Mouse (Mus musculus) cerebellum, postnatal 36 days (tissue): ENCODE measurements around the gene Mchr1.

Experiments used
- DNase-seq, 2 experiments: peaks; one replicate each; pipeline ENCODE4 v3.0.0; 2021 to 2022; ENCODE audit warnings: mixed read lengths in 2 of 2

The Mchr1 gene

DNA sequence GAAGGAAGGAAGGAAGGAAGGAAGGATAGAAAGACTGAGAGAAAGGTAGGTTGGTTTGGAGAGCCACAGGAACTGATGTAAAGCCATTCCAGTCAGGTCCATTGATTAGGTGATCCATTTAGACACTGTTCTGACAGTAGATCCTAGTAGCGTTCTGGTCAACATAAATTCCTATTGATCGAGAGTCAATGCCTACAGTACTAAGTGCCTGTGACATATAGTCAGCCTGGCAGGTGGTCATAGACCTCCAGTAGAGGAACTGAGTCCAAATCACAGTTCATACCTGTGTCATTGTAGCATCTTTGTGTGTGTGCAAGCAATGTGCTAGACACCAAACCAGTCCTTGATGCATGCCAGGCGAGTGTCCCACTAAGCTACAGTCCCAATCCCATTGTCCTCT lies 7.0 kb upstream of the Mchr1 start:
- no peak for DNase-seq

DNA sequence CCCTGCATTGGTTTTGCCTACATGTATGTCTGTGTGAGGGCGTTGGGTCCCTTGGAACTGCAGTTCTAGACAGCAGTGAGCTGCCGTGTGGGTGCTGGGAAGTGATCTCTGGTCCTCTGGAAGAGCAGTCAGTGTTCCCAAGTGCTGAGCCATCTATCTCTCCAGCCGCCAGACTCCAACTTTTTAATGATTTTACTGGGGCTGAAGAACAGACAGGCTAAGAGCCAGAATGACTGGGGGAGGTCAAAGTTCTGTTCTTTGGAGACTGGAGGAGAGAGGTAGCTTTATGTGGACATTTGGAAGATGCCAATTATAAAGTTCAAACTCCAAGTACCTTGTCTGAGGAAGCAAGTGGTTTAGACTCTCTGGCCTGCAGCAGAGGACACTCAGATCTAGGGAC lies 5.5 kb upstream of the Mchr1 start:
- no peak for DNase-seq

DNA sequence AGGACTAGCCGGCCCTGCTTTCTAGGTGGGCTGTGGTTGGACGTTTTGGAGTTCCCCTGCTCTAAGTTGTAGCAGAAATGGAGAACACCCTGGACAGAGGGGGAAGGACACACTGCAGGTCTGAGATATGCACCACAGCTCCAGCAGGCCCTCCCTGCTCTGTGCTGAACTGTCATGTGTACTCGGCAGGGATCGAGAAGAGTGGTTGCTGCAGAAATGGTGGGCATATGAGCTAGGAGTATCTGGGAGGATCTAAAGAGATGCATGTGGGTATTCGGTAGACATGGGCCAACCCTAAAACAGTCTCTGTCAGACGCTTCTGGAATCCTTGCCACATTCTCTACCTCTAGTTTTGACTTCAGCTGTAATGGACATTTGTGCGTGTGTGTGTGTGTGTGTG lies 4.0 kb upstream of the Mchr1 start:
- DNase-seq = no peak

DNA sequence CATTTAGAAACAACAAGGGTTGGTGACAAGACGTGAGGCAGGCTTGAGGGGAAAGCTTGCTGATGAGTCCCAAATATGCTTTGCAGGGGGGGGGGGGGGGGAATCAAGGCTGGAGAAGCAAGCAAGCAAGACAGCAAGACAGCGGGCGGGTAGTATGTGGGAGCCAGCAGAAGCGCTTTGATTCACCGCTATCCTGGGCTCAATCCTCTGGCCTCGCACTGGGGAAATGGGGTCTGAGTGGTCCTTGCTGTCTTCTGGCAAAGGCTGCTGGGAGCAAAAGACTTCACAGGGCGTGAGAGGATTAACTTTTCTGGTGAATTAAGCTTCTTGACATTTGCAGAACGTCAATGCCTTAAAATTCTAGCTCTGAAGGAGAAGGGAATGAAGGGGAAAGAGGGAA lies 763 bp downstream of the Mchr1 start:
- no peak for DNase-seq

DNA sequence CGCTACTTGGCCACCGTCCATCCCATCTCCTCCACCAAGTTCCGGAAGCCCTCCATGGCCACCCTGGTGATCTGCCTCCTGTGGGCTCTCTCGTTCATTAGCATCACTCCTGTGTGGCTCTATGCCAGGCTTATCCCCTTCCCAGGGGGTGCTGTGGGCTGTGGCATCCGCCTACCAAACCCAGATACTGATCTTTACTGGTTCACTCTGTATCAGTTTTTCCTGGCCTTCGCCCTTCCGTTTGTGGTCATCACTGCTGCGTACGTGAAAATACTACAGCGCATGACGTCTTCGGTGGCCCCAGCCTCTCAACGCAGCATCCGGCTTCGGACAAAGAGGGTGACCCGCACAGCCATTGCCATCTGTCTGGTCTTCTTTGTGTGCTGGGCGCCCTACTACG lies 2.2 kb downstream of the Mchr1 start:
- DNase-seq = no peak

DNA sequence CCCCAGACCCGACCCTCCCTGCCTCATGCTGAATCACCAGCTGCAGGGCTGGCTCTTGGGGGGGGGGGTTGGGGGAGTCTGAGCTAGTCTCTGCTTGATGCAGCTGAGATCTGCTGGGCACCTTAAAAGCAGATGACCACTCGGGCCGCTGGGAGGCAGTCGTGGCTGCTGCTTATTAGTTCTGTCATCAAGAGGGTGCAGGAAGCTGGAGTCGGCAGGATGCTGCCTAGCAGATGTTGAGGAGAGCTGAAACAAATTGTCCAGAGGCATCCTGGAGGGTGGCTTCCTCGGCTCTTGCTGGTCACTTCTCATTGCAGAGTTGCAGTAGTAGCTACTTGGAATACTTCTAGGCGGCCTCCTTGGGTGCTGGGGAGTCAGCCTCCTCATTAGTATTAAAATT lies 4.0 kb downstream of the Mchr1 start:
- DNase-seq = peak; percentile 9 to 11

DNA sequence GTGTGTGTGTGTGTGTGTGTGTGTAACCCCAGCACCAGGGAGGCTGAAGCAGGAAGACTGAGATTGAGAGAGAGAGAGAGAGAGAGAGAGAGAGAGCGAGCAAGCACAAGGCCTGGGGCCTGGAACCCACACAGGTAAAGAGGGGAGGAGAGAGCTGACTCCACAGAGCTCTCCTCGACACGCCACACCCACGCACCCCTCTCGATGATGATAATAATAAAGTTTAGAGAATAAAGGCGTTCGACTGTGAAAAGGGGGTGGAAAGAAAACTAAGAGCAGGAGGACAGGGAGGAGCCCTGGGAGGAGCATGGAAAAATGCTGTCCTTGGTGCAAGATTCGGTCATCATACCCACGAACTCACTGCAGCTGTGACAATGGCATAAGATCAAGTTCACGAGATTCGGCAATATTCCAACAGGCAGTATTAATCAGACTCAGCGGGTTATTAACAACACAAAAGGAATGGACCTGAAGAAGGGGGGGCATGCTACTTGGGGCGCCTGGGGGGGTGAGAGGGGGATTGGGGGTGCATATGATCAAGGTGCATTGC lies 4.6 kb downstream of the Mchr1 start:
- no peak for DNase-seq

DNA sequence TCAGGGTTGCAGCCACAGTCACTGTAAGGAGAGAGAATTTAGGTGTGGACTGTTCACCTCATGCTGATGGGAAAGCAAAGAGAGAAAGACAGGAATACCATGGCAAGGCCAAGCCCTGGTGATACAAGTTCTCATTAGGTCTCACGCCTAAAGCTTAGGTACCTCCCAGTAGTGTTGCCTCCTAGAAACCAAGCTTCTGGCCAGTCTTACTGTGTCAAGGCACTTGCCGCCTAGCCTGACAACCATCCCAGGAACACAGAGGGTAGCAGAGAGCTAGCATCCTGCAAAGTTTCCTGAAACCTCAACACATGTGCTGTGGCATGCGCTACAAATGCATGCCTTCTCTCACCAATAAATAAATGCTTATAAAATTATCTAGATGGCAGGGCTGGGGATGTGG lies 11.6 kb downstream of the Mchr1 start:
- no peak for DNase-seq

DNA sequence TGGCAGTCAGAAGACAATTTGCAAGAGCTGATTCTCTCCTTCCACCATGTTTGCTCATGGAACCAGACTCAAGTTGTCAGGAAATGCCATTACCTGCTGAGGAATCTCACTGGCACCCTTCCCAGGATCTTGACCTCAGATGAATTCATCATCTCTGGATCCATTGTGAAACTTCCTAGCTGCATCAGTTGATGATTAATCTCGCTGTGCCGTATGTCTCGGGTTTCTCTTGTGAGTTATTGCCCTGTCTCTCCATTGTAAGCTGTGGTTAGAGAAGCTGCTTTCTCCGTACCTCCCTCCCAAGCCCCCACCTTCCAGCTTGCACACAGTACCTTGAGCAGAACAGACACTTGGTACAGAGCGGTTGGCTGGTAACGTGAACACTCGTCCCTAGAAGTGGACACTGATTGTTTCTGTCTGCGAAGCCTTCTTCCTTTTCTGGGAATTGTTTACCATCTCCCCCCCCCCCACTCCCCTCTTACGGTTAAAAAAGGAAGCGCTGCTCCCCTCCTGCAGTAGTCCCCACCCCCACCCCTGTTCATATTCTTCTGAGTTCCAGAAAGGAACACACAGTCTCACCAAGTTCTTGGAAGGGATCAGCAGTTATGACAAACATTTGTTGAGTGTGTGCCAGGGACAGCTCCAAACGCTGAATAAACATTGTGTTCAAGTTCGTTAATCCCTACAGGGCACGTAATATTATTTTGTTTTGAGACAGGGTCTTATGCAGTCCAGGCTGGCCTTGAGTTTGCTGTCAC lies 12.5 kb downstream of the Mchr1 start:
- DNase-seq = no peak

DNA sequence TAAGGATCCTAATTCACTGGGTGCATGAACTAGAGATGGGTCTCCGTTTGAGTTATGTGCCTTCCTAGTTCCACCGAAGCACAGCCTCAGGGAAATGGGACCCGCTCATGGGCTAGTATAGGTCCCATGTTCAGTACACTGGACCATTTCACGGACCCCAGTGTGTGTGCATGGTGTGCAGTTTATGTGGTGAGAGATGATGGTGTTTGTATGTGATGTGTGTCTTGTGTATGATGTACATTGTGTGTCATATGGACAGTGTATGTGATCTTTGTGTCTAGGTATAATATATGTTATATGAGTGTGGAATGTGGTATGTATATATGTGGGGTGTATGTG lies 13.0 kb downstream of the Mchr1 start:
- no peak for DNase-seq

DNA sequence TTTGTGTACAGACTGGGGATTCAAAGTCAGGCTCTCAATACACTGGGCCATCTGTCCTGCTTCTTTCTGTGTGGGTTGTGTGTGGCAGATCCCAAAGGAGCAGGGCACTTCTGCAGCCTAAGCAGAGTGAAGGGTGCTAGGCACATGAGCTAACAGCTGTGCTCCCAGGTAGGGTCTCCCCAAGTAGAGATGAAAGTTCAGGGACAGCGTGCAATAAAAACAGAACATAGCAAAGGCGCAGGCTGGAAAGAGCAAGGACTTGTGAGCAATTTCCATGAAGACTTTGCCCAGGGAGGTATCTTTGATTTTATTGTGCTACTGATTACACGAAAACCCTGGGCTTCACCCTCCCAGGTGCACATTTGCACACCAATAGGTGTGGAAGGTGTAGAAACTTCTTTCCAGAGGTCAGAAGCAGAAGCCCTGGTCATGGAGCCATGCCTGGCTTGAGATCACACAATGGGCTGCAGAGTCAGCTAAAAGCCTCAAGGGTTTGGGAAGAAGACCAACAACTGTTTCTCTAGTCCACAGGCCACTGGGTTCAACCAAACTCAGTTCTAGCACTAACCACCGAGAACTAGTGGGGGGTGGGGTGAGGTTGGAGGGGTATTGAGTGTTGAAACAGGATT lies 13.8 kb downstream of the Mchr1 start:
- DNase-seq = no peak

DNA sequence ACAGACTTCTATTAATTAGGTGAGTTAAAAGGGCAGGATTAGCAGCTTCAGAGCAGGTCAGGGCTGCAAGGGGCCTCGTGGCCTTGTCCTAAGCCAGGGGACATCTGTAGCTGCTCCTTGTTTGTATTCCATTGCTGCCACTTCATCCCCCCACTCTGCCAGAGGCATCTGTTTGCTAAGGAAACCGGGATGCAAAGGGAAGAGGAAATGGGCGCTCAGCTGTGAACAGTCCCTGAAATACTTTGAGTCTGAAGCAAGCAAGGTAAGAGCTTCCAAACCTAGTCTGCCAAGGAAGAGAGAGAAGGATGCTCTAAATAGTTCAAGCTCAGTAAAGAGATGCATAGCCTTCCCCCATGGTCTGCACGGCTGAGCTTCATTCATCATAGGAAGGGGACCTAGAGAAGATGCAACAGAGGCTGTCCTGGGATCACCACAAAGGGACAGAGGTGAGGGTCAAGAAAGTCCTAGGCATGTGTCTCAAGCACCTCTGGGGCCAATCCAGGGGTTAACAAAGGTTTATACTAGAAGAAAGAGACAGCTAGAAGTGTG lies 17.4 kb downstream of the Mchr1 start:
- no peak for DNase-seq

DNA sequence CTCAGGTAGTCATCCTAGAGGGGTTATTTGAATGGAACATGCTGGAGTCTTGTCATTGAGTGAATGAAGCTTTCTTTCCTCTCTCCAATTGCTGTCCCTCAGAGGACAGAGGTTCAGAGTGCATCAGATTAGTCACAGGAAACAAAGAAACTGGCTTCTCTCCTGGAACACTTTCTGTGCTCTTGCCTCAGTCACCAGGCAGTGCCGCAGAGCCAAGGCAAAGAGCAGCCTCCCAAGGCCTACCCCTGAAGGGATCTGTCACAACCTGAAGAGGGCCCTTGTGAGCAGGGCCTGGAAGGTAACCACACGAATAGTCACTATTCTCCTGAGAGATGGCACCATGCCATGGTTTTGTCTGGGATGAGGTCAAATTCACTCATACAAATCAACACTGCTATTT lies 18.3 kb downstream of the Mchr1 start:
- no peak for DNase-seq

DNA sequence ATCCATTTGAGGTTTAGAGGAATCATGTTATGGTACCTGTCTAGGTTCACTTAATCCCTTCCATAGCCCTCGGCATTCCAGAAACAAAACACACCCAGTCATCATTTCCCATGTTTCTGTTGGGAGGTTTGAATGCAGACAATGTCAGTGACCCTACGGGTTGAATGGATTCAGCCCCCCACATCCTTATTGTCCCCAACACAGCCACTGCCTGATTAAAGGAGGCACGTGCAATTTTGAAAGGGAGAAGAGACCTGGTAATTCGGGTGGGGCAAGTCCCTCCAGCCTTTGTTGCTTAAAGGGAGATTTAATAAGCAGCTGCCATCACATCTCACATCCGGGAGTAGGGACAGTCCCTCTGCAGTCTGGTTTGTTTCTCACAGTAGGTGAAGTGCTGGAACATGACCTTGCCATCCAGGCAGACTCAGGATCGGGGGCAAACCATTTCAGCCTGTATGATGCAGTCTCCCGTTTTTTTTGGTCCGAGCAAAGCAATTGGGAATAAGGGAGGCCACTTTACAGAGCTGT lies 18.9 kb downstream of the Mchr1 start:
- DNase-seq = no peak

DNA sequence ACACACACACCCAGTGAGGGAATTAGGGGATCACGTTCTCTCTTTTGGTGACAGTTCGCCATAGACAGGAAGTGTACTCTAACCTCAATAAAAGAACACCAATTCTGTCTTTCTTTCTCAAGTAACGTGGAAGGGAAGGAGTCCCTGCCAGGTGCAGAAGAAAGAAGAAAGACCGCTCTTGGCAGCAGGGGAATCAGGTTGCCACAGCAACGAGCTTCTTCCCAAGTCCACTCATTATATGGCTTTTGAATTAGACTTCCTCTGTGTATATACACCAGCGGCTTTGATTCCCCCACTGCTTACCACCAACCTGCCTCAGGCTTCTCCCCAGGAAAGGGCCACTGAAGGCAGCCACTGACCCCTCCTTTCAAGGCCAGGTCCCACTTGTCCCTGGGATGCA lies 19.8 kb downstream of the Mchr1 start:
- DNase-seq = no peak

DNA sequence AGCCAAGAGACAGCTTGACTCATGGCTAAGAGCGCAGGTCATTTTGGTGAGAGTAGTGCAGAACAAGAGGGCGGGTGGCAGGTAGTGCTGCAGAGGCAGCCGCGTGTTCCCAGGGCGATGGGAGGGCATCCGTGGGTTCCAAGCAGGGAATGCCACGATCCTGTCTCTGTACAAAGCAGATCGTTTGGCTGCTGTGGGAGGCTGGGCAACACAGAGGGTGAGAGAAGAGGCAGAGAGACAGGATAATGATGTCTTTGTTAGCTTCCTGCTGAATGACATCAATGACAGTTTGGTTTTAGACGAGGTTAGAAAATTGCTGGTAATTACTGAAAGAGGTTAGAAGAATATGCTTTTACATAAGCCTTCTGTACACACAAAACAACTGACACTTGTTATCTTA lies 23.0 kb downstream of the Mchr1 start:
- no peak for DNase-seq

DNA sequence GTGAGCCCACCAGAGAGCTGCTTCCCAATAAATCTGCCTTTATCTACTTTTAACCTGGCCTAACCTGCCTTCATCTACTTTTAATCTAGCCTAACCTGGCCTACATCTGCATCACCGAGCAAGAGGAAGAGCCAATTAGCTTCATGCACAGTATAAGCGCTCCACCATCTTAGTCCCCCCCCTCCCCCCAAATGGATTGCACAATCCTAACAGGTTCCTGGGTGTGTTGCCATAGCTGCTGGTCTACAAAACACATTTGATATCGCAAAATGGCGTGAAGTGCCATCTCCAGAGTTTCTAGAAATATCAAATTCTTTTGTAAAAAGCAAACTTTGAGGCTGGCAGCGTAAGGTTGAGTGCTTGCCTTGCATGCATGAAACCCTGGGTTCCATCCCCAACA lies 24.0 kb downstream of the Mchr1 start:
- no peak for DNase-seq

DNA sequence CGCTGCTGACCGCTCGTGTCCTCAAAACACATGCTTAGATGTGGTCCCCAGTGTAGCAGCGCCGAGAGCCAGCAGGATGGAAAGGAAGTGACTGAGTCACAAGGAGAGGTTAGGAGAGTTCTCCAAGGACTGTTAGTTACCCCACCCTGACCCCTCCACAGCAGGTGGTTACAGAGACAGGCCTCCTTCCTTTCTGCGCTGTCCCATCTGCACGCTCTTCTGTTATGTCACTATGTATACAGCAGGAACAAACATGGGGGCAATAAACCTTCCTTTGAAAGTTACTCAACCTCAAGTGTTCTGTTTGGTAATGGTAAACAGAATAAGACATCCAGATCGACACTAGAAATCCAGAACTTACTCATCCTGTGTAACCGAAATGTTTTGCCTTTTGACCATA lies 24.9 kb downstream of the Mchr1 start:
- DNase-seq = no peak

DNA sequence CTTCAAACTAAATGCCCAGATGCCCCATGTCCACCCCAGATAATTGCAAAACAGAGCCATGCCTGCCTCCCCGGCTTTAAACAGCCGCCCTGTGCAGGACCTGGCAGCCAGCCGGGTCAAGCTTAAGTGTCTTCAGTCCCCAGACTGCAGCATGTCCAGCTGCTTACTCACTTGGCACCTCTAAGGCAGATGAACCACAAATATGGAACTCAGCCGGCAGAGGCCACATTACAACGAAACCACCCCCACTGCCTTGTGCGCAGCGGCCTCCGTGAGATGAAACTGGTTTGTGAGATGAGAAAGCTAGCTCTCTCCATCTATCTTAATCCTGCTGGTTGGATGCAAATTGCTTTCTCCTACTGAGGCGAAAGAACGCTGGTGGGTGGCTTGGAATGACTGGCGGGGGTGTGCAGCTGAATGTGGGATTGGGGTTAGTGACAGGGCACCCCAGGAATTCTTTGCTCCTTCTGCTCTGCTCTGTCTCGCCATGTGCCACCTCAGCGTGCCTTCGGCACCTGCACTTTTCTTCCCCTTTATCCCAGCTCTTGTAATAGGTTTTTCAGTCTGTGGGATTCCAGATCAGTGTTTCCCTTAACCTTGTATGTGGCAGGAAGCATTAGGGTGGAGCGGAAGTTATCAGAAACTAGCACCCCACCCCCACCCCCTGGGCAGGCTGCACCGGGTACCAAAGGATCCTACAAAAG lies 29.2 kb downstream of the Mchr1 start:
- DNase-seq = peak in 1 of 2 experiments; percentile 5

DNA sequence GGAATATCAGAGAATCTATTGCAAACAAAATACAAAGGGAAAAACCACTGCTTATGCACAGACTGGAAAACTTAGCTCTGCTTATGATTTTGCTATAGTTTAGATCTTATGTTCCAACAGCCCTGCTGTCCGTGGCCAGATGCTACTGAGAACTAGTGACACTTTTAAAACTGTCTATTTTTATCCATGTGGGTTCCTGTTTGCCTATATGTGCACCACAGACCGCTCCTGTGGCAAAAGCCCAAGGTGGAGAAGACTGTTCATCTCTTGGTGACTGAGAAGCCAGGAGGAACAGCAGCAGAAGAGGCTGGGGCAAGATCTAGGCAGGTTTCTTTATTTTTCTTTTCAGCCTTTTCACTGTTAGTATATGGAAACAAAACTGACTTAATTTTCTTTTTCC lies 32.1 kb downstream of the Mchr1 start:
- no peak for DNase-seq

DNA sequence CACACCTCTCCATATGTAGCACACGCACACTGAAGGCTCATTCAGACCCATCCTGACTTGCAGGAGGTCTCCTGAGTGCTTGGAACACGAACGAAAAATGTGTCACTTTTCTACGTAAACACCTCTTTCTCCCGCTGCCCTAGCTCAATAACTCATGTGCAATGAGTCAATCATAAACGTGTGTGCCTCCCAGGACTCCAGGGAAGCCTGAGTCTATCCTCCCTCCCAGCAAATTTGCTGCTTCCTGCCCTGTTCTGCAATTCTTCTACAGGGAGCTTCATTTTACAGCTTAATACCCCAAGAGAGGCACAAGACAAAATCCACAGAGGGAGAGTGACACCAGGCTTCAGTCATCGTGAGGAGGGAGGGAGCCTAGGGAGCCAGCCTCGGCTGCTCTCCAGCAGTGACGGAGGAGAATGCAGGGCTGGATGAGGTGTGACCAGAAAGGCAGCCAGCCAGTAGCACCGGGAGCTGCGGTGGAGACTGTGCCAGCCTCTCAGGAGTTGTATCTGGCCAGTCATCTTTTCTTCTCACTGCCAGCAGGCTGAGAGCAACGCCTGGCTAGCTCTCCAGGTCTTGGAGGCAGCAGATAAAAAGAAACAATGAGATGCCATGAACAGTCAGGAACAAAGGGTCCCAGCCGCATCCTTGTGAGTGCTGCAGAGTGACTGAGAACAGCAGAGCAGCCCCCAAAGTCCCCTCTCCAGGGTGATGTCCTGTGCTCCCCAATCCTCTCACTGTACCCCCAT lies 37.2 kb downstream of the Mchr1 start:
- DNase-seq = peak; percentile 73 to 80

DNA sequence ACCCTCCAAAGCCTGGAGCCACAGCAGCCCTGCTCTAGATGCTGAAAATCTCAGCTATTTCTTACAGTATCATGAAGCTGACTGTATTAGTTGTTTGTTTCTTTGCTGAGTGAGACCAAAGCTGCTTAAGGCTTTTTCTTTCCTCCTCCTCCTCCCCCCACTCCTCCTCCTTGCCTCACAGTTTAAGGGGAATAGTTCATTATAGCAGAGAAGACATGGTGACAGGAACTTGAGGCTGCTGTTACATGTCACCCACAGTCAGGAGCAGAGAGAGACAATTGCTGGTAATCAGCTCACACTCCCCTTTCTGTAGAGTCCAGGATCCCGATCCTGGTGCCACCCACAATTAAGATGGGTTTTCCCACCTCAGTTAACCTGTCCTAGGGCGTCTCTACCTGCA lies 38.1 kb downstream of the Mchr1 start:
- no peak for DNase-seq

DNA sequence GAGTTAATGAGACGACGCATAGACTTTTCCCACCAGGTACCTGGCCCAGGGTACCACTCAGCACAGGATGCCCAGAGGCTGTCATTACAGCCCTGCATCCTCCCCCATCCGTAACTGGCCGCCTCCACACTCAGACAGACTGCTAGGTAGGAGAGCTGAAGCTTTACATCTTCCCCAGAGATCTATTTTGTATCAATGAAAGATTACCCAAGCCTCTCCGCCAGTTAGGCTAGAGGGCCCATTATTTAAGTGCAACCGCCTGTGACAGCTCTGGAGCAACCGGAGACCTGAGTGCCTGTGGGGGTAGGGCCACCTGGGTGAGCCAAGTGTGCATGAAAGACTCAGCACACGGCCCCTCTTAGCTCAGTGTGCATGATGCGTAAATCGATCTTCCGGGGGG lies 42.6 kb downstream of the Mchr1 start:
- no peak for DNase-seq
